Mouse (Mus musculus) midbrain, embryonic 16.5 days (tissue): ENCODE results near the gene Bex6. TPM values are rescaled to one million over a fixed set of nuclear protein-coding genes. Genes with fewer than 3 reads are reported as not detected.

Source experiments
- ATAC-seq: fragments of 200-750 bp; cut with Nextera tagmentation; 2 replicates; pipeline ENCODE4 v1.8.0; 2017; ENCODE audit warnings: moderate TSS enrichment
- H3K27ac ChIP-seq: fragments of 300-500 bp; sonication (generic); 2 replicates; pipeline ENCODE4 v1.5.1; 2014; ENCODE audit warnings: mild to moderate bottlenecking, low read length, mixed read lengths
- H3K27me3 ChIP-seq: fragments of 300-500 bp; sonication (generic); 2 replicates; pipeline ENCODE4 v1.6.1; 2014; ENCODE audit warnings: low read depth, low read length, mixed read lengths; ENCODE audit not compliant: control insufficient read depth, insufficient read depth
- H3K36me3 ChIP-seq: fragments of 300-500 bp; sonication (generic); 2 replicates; pipeline ENCODE4 v1.6.1; 2014; ENCODE audit warnings: mild to moderate bottlenecking, low read length, moderate library complexity, mixed read lengths; ENCODE audit not compliant: control insufficient read depth, insufficient read depth
- H3K4me1 ChIP-seq: fragments of 300-500 bp; sonication (generic); 2 replicates; pipeline ENCODE4 v1.6.1; 2014; ENCODE audit warnings: mild to moderate bottlenecking, low read length, mixed read lengths; ENCODE audit not compliant: control insufficient read depth, insufficient read depth
- H3K4me2 ChIP-seq: fragments of 300-500 bp; sonication (generic); 2 replicates; pipeline ENCODE4 v1.6.1; 2014; ENCODE audit warnings: mild to moderate bottlenecking, low read length, mixed read lengths
- H3K4me3 ChIP-seq: fragments of 300-500 bp; sonication (generic); 2 replicates; pipeline ENCODE4 v1.5.1; 2014; ENCODE audit warnings: low read depth, mild to moderate bottlenecking, low read length, moderate library complexity, mixed read lengths
- H3K9ac ChIP-seq: fragments of 300-500 bp; sonication (generic); 2 replicates; pipeline ENCODE4 v1.6.1; 2014; ENCODE audit warnings: low read depth, low read length, mixed read lengths
- H3K9me3 ChIP-seq: fragments of 300-500 bp; sonication (generic); replicated peaks from 2 replicates; pipeline ENCODE4 v1.6.1; 2014; ENCODE audit warnings: mild to moderate bottlenecking, low read length, mixed read lengths; ENCODE audit not compliant: control insufficient read depth, poor library complexity, severe bottlenecking
- WGBS: fragments of 180-500 bp; shearing (Covaris S2); extraction: QIAGEN DNeasy Blood & Tissue Kit; methylation state at CpG from one replicate; pipeline ENCODE4 v1.1.7; 2014; 5-methylcytosine and 5-hydroxymethylcytosine counted together
- polyA plus RNA-seq: library from polyadenylated mRNA; unstranded; fragments of >200 nt; fragmentation: Nextera tagmentation; extraction: Ambion mirVana; gene quantifications from 2 replicates; pipeline ENCODE4 v1.2.1, GENCODE M21; 2015

The Bex6 gene
- polyA plus RNA-seq, 1 experiment from 2014 or later, result not detected

DNA sequence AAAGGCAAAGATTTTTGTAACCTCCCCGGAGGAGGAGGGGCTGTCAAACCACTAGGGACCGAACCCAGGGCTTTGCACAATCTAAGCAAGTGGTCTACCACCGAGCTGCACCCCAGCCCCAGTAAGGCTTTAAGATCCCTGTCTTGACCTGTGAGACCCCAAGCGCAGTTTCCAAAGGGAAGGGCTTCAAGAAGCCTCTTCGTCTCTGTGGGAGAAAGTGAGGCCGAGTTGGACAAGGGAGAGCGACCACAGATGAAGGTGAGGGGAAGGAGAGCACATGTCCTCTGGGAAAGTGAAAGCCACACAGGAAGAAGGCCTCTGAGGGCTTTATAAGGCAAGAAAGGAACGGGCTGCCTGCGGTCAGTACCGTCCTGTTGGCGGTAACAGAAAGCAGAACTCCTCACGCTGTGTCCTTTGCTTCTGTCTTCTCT, 10.4 kb downstream of the Bex6 start:
- no peaks in the 10 kb centered on the region for H3K36me3 ChIP-seq
- H3K27ac ChIP-seq, result no peak overlapping the region
- no peak overlapping the region for H3K4me2 ChIP-seq
- ATAC-seq, result no peak
- no peak overlapping the region for H3K4me3 ChIP-seq
- H3K9ac ChIP-seq, result no peak overlapping the region
- WGBS, result 60% methylated on average over 12 of the region's 12 CpGs
- no peaks in the 10 kb centered on the region for H3K4me1 ChIP-seq
- H3K27me3 ChIP-seq, result no peaks in the 10 kb centered on the region
- H3K9me3 ChIP-seq, result no peaks in the 10 kb centered on the region

DNA sequence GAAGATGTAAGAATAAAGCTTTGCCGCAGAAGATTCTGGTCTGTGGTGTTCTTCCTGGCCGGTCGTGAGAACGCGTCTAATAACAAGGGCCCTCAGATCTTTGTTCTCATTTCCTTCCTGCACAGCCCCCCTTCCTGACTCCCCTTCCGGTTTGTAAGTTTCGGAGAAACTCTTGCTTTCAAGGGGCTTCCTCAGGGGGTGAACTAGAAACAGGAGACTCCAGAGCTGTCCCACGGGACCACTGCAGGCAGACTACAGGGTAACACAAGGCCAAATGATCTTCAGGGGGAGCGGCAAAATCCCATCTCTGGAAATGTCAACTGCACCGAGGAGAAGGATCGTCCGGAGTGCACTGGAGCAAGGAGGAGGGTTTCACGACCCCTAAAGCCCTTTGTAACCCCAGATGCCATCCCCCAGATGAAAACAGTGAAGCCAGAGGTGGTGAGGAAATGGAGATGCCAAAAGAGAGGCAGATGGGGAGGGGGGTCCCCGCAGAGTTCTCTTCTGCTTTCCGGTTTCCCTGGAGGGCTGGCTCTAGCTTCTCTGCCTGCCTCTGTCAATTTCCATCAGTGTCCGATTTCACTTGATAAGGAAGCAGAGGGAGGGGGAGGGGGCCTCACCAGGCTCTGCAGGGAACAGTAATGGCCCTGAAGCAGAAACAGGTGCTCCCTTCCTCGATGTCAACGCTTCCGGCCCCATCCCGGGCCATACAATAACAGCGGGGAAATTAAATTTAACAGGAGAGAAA, 20.8 kb downstream of the Bex6 start:
- no peaks in the 10 kb centered on the region for H3K4me1 ChIP-seq
- H3K9me3 ChIP-seq, result no peaks in the 10 kb centered on the region
- H3K36me3 ChIP-seq, result no peaks in the 10 kb centered on the region
- H3K4me2 ChIP-seq, result peak overlapping the region; percentile 37
- H3K27ac ChIP-seq, result peak overlapping the region; percentile 64
- H3K4me3 ChIP-seq, result peak overlapping the region; percentile 6; the same call in 1 of the 2 replicates
- H3K27me3 ChIP-seq, result no peaks in the 10 kb centered on the region
- 0 out of 2 replicates have a peak overlapping the region, but pooled peaks have one; percentile 3 for H3K9ac ChIP-seq
- ATAC-seq, result no peak
- 51% methylated on average over 20 of the region's 21 CpGs for WGBS

DNA sequence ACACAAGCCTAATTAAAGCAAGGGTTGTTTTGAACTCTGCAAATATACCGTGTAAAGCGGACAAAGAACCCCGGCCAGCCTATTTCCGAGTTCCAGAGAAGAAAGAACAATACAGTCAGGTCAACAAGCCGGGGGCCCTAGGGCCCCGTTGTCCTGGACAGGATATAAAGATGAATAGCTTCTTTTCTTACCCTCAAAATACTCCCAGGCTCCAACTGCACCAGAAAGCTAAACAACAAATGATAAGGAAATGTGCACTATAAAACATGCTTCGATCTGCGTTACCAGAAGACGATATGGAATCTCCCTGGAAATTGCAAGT, 21.3 kb downstream of the Bex6 start:
- H3K9ac ChIP-seq, result no peak overlapping the region
- H3K4me3 ChIP-seq, result no peak overlapping the region
- H3K27ac ChIP-seq, result no peak overlapping the region
- H3K4me2 ChIP-seq, result peak overlapping the region; percentile 37
- no peaks in the 10 kb centered on the region for H3K36me3 ChIP-seq
- 52% methylated on average over 9 of the region's 9 CpGs for WGBS
- no peak for ATAC-seq
- no peaks in the 10 kb centered on the region for H3K9me3 ChIP-seq
- no peaks in the 10 kb centered on the region for H3K27me3 ChIP-seq
- H3K4me1 ChIP-seq, result no peaks in the 10 kb centered on the region

DNA sequence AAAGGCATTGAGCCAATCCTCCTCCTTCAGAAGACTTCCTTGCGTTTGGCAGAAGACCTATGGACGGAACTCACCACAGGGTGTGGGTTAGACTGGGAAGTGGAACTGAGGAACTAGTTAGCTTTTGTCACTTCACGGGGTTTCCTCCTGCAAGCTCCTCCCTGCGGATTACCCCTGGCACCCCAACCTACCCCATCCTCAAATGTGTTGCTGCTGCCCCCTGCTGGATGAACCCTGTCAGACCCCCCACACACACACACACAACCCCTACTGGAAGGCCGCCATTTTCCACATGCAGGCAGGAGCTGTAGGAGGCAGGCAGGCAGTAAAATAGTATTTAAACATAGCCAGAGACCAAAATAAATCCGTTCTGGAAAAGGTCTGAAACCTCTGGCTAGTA, 23.1 kb downstream of the Bex6 start:
- Histone ChIP-seq H3K4me1 (no peaks in the 10 kb centered on the region), H3K9ac (no peak overlapping the region), H3K9me3 (no peaks in the 10 kb centered on the region), H3K4me3 (no peak overlapping the region), H3K4me2 (no peak overlapping the region), H3K27ac (no peak overlapping the region), H3K36me3 (no peaks in the 10 kb centered on the region), H3K27me3 (no peaks in the 10 kb centered on the region)
- ATAC-seq, result no peak
- WGBS, result 77% methylated on average over 6 of the region's 6 CpGs

DNA sequence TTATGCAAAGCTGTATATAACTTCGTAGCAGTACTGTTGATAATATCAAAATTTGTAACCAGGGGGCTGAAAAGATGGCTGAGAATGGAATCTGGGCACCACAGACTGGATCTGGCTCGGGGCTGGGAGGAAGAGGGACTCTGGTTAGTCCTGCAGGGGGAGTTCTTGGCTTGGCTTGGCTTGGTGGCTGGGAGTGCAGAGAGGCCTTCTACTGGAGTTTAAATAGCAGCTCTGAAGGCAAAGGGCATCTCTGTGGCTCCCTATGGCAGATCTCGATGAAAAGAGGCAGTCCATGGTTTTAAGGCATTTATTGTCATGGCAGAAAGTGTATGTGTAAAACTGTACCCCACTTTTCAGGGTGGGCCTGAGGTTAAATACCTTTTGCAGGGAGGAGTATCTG, 25.3 kb downstream of the Bex6 start:
- H3K4me1 ChIP-seq, result no peaks in the 10 kb centered on the region
- no peak for ATAC-seq

DNA sequence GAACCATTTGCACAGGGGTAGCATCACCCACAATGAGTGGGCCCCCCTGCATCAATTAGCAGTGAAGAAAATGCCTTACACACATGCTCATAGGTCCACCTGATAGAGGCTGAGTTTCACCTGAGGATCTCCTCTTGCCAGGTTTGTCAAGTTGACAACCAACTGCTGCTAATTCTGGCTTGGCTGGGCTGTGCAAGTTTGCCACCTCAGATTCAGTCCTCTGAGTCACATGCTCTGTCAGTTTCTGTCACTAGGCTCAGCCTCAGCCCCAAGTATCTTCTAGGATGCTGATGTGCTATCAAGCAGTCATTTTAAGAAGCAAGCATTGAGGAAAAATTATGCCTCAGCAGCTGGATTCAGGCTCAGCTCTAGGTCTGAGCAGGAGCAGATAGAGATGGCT, 34.5 kb downstream of the Bex6 start:
- Histone ChIP-seq H3K4me2 (no peak overlapping the region), H3K4me3 (no peak overlapping the region), H3K4me1 (no peaks in the 10 kb centered on the region), H3K9ac (no peak overlapping the region), H3K36me3 (no peaks in the 10 kb centered on the region), H3K27ac (no peak overlapping the region), H3K9me3 (no peaks in the 10 kb centered on the region; the same call in 1 of the 2 replicates), H3K27me3 (no peaks in the 10 kb centered on the region)
- no peak for ATAC-seq

More for the DNA sequence above, 25.3 kb downstream of the Bex6 start:
- no peak overlapping the region for H3K4me3 ChIP-seq
- no peak overlapping the region for H3K27ac ChIP-seq
- WGBS, result 66% methylated on average over 3 of the region's 3 CpGs
- no peaks in the 10 kb centered on the region for H3K27me3 ChIP-seq
- H3K4me2 ChIP-seq, result no peak overlapping the region
- H3K9me3 ChIP-seq, result no peaks in the 10 kb centered on the region; the same call in 1 of the 2 replicates
- H3K9ac ChIP-seq, result no peak overlapping the region
- H3K36me3 ChIP-seq, result no peaks in the 10 kb centered on the region

DNA sequence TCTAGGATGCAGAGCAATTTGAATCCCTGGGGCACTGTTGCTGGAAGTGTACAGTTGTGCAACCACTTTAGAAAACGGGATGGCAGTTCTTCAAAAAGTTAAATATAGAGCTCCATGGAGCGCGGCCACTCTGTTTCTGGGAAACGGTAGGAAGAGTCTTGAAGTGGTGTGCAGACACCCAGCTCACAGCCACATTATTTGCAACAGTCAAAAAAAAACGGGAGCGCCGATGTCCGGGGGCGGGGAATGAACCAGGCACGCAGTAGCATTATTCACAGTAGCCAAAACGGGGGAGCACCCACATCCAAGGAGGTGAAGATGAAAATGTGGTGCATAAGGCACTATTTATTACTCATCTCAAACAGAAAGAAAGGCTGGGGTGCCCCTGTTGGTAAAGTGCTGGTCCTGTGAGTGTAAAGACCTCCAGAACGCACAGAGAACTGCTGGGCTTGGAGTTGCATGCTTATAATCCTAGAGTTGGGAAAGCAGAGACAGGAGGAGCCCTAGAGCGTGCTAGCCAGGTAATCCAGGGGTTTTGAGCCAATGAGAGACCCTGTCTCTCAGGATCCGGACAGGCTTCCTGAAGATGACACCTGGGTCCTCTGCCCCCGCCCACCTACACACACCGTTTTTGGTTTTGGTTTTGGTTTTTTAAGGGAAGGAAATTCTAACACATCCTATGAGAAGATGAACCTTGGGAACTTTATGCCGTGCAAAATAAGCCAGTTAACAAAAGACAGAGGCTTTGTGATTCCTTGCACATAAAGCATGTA, 35.4 kb downstream of the Bex6 start:
- Histone ChIP-seq H3K9me3 (no peaks in the 10 kb centered on the region), H3K4me3 (no peak overlapping the region), H3K9ac (no peak overlapping the region), H3K27ac (no peak overlapping the region), H3K4me2 (no peak overlapping the region), H3K36me3 (no peaks in the 10 kb centered on the region), H3K4me1 (no peaks in the 10 kb centered on the region), H3K27me3 (no peaks in the 10 kb centered on the region)
- ATAC-seq, result no peak
- 85% methylated on average over 17 of the region's 17 CpGs for WGBS

DNA sequence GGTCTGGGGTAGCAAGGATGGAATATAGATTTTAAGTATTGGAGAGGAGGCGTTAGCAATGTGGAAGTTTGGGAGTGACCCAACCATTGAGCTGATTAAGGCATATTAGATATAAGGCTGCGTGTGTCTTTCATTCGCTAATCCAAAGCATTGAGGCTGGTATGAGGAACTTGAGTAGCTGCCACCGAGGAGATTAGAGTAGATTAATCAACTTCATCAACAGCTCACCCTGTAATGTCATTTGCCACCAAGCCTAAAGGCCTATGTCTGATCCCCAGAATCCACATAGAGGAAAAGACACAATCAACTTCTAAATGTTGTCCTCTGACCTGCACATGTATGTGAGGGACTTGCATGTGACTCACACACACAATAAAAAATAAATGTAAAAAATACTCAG, 42.2 kb downstream of the Bex6 start:
- Histone ChIP-seq H3K4me2 (no peak overlapping the region), H3K9ac (no peak overlapping the region), H3K4me3 (no peak overlapping the region), H3K27ac (no peak overlapping the region), H3K36me3 (no peaks in the 10 kb centered on the region), H3K27me3 (no peaks in the 10 kb centered on the region), H3K9me3 (no peaks in the 10 kb centered on the region), H3K4me1 (no peaks in the 10 kb centered on the region)
- no peak for ATAC-seq
- 79% methylated on average over 4 of the region's 4 CpGs for WGBS

DNA sequence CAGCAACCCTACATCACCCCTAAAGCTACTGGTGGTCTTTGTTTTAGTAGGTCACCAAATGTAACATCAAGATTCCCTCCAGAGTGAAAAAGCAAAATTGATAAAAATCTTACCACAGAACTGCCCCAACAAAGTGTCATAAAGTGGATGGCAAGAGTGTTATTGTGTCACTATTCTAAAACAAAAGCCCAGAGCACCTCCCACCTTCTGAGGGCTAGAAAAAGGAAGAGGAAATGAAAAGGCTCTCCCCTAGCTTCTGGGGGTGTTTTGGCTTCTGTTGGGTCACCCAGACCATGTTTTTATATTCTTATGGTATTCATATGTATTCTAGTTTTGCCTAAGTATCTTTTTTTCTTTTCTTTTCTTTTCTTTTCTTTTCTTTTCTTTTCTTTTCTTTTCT, 42.8 kb downstream of the Bex6 start:
- H3K36me3 ChIP-seq, result no peaks in the 10 kb centered on the region

More for the DNA sequence above, 42.8 kb downstream of the Bex6 start:
- no peaks in the 10 kb centered on the region for H3K9me3 ChIP-seq
- H3K27ac ChIP-seq, result no peak overlapping the region
- no peak overlapping the region for H3K4me3 ChIP-seq
- no peak for ATAC-seq
- H3K4me2 ChIP-seq, result no peak overlapping the region
- H3K9ac ChIP-seq, result no peak overlapping the region
- H3K27me3 ChIP-seq, result no peaks in the 10 kb centered on the region
- H3K4me1 ChIP-seq, result no peaks in the 10 kb centered on the region
